Mouse (Mus musculus): ENCODE measurements at regions not wholly inside any gene's neighbourhood (a gene's known extent, or its start where the extent isn't known, plus 50 kb on each side); places are given as distances from the start of the nearest gene placed in this dataset.

GRCm38 (mm10) chr10:39216142-39216904 lies 52.7 kb upstream of the Ccn6 start:
- no peak for DNase-seq

- no peak for DNase-seq
These were observed 51.0 kb upstream of the Ccn6 start for GRCm38 (mm10) chr10:39214563-39214962.
